Mouse (Mus musculus) cerebellum, adult 2 months (tissue): ENCODE results near the gene Fstl4.

Experiments used
- CTCF ChIP-seq: fragments of 200-500 bp; IDR thresholded peaks from 2 replicates; pipeline ENCODE4 v1.5.1; 2011; ENCODE audit warnings: low read depth, mild to moderate bottlenecking, control low read depth, low read length, moderate library complexity, borderline replicate concordance; ENCODE audit not compliant: insufficient read depth
- POLR2A ChIP-seq: fragments of 200-500 bp; IDR thresholded peaks from 2 replicates; pipeline ENCODE4 v1.6.1; 2011; ENCODE audit warnings: low read length, control low read depth, borderline replicate concordance; ENCODE audit not compliant: insufficient read depth

DNA sequence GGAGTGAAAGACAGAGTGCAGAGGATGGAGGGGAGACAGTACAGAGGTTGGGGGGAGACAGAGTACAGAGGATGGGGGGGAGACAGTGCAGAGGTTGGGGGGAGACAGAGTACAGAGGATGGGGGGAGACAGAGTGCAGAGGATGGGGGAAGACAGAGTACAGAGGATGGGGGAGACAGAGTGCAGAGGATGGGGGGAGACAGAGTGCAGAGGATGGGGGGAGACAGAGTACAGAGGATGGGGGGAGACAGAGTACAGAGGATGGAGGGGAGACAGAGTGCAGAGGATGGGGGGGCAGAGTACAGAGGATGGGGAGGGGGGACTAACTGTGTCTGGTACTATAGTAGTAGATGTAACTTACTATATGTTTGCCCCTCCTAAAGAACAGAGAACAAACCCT lies 20.5 kb upstream of the Fstl4 start:
- TF ChIP-seq POLR2A (no peak), CTCF (no peak)
